Mouse (Mus musculus): ENCODE measurements around the gene Dynll1.
A peak's percentile ranks its signal among the peaks of the same experiment; 100 is the strongest.
"Not testable (repeated sequence)": the region's sequence is repeated elsewhere in the genome, so short reads cannot be mapped to it uniquely, and the experiment has no call there.

Gene Dynll1

DNA sequence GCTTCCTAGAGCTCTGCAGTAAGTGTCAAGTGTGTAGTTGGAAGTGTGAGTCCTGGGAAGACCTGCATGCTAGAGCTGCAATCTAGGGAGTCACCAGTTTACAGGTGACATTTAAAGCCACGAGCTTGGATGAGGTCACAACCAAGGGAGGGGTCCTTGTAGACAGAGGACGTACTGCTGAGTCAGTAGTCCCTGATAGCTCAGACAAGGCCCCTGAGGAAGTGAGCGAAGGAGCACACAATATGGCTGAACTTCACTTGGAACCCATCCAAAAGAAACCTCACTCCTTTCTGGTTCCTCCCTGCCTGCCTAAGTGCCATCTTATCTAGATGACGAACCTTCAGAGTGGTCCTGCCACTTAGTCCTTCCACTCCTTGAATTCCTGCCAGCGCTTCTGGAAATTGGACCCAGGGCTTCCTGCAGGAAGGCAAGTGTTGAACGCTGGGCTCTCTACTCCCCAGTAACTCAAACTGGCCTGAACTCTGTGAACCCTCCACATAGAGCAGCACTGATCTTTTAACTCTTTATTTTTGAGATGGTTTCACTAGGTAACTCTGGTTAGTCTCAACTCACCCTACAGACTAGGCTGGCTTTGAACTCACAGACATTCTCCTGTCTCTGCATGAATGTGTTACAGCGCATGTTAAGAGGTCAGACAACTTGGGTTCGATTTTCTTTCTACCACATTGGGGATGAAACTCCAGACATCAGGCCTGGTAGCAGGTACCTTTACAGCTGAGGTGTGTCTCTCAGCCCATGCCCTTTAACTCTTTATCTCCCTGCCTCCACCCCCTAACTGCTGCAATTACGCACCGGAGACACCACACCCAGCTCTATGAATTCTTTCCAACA is 12.2 kb upstream of the Dynll1 start:
- DNase-seq (ENCODE audit: low spot score) = no peak

DNA sequence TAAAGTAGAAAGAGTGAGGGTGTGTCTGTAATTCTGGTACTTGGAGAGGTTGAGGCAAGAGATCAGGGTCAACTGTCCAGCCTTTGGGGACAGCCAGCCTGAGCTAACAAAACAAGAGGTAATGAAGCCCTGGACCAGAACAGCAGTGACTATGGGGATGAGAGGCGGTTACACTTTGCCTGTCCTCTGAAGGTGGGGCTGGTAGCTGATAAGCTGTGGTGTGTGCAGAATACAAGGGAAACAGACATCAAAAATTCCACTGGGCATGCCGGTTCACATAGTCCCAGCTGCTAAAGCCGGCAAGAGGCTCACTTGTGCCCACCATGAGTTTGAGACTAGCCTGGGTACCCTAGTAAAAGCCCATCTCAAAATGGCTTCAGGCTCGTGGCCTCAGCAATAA is 11.6 kb upstream of the Dynll1 start:
- no peak for DNase-seq (ENCODE audit: low spot score)

DNA sequence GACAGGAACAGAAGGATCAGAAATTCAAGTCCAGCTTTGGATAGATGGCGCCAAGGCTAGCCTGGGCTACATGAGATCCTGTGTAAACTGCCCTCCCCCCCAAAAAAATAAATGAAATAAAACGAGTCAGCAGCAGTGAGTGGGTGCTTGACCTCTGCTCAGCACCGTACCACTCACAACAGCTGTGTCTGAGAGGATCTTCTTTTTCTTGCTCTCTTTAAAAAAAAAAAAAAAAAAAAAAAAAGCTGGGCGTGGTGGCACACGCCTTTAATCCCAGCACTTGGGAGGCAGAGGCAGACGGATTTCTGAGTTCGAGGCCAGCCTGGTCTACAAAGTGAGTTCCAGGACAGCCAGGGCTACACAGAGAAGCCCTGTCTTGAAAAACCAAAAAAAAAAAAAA is 1.4 kb upstream of the Dynll1 start:
- not testable (repeated sequence) for DNase-seq (ENCODE audit: low spot score)

DNA sequence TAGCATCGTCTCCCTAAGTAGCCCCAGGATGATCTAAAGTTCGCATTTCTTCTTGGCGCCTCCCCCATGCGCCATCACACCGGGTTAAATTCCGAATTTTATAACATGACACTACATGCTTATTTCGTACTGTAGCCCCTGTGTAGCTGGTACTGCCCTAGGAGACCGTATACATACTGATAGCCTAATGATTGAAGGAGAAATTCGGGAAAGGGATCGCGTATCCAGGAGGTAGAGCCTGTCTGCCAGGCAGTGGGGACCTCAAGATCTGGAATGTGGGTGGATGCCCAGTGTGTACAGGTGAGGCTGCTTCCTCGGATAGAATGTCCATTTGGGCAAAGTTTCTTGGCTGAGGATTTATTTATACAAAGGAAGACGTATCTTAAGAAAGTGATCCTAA is 816 bp upstream of the Dynll1 start:
- DNase-seq (ENCODE audit: low spot score) = no peak

DNA sequence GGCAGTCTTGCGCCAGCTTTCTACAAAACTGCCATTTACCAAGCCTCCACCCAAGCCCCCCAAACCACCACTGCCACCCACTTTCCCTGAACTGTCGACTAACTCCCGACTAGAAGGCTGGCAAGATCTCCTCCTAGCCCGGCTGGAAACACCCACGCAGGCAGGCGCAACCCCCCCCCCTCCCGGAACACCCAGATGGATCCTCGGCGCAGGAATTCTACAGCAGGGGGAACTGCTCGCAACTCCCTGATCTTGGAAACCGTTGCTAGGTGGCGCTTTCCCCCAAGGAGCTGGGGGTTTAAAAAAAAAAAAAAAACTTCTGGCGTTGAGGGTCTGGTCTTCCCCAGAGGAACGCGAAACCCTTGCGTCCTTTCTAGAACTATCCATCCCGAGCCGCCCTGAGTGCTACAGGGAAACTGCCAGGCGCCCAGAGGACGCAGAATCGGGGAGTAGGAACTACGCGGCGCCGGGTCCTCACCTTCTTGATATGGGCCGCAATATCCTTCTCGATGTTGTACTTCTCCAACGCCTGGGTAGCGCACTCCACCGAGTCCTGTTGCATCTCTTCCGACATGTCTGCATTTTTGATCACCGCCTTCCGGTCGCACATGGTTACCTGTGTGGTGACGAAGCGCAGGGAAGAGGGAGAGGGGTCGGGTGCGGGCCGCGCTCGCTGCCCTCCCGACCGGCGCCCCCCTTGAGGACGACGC is 609 bp downstream of the Dynll1 start:
- no peak for DNase-seq (ENCODE audit: low spot score)

DNA sequence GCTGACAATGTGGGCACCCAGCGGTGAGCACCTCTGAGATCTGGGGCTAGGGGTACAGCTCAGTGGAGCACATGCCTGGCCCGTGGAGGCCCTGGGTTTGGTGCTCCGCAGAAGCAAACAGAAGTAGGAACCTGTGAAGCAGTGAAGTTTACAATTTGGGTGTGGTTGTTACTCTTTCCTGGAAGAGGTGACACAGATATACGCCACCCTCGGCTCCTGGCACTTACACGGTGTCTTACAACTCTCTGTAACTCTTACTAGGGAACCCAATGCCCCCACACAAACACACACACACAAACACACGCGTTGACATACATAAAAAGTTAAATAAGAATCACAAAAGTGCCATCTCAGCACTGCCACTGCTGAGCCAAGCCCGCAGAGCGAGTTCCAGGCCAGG is 4.5 kb downstream of the Dynll1 start:
- no peak for DNase-seq (ENCODE audit: low spot score)

DNA sequence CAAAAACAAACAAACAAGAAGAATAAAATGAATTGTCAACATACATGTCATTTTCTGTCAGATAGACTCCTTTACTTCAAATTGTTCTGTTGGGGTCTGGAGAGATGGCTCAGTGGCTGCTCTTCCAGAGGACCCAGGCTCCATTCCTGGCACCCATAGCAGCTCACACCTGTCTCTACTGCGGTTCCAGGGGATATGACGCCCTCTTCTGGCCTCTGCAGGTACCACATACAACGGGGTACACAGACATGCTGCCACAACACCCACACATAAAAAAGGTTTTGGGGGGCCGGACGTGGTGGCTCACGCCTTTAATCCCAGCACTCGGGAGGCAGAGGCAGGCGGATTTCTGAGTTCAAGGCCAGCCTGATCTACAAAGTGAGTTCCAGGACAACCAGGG is 6.6 kb downstream of the Dynll1 start:
- no peak for DNase-seq (ENCODE audit: low spot score)

DNA sequence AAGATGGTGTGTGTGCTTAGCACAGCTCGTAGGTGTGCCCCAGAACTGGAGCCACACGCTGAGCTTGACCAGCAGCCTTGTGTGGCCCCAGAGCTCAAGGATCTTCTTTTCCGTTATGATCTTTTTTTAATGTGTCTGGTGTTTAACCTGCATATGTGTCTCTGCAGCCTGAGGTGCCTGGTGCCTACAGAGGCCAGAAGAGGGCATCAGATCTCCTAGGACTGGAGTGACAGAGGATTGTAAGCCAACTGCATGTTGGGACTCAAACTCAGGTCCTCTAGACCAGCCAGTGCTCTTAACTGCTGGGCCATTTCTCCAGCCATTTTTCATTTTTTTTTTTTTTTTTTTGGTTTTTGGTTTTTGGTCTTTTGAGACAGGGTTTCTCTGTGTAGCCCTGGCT is 16.1 kb downstream of the Dynll1 start:
- no peak for DNase-seq (ENCODE audit: low spot score)

DNA sequence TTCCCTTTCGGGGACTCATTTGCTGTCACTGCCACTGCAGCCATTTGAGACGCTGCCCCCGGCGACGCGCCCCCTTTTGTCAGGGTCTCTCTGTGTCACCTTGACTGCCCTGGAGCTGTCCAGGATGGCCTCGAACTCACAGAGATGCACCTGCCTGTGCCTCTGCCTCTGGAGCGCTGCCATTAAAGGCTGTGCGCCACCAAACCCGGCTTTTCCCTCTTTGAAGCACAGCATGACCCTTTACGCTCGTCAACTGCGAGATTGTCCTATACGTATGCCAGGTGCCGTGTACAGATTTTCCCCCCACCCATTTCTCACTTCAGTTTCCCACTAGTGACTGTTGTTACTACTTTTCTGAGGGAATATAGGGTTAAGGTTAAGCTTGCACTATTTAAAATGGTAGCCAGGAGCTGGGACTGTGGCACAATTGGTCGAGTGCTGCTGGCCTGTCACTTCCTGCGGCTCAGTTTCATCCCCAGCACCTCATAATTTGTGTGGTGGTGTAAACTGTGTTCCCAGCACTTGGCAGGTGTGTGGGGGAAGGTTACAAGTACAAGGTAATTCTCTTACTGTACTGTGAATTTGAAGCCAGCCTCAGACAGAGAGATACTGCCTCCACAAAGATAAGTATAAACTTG is 20.6 kb downstream of the Dynll1 start:
- DNase-seq (ENCODE audit: low spot score) = no peak

DNA sequence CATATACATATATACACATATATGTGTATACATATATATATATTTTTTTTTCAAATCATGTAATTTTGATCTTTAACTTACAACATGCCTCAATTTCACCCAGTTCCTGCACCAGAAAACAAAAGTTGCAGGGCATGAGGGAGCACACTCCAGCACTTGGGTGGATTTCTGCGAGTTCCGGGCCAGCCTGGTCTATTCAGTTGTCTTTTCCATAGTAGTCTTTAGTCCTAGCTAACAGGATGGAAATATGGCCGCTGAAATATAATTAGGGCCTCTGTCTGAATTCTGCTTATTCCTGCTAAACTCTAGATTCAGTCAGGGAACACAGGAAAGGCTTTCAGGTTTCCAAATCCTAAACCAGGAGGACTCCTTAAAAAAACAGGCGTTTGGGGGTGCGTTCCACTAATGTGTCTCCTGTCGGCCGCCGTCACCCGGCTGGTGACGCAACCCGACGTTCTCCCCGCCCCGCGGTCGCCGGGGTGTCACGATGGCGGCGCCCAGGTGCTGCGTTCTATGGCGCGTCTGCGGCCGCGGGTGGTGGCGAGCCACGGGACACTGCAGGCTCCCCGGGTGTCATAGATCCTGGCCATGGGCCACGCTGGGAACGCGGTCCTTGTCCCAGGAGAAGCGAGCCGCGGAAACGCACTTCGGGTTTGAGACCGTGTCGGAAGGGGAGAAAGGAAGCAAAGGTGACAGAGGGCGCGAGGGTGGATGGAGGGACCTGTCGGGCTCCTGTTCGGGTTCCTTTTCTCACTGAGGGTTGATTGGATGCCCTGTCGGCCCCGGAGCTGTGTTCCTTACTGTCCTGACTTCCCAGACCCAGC is 21.4 kb downstream of the Dynll1 start, which contains the start of gene Coq5:
Coq5 (plus strand) TSS at position 441 of the 824 bp plus-strand sequence.
- DNase-seq (ENCODE audit: low spot score) = peak; percentile 80

DNA sequence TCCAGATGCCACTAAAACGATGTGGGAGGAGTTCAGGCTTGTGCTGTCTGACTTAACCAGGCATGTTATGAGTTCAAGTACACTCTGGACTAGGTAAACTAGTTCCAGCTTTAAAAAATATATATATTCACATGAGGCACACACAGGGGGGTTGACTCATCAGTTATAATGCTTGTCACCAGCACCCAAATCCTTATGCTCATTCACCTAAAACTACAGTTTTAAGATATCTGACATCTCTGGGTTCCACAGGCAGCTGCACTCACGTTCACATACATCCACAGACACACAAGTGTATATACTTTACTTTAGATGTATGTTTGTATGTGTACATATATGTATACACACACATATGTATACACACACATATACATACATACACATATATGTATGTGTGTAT is 22.0 kb downstream of the Dynll1 start:
- no peak for DNase-seq (ENCODE audit: low spot score)

DNA sequence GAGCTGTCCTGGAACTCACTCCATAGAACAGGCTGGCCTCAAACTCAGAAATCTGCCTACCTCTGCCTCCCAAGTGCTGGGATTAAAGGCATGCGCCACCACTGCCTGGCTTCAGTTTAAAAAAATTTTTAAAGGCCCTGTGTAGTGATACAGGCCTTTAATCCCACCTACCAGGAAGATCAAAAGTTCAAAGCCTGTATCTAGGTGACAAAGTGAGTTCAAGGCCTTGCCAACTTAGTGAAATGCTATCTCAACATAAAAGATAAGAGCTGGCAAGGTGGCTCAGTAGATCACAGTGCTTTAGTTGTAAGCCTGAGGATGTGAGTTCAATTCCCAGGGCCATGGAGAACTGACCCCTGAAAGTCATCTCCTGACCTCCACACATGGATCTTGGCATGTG is 22.7 kb downstream of the Dynll1 start:
- no peak for DNase-seq (ENCODE audit: low spot score)

DNA sequence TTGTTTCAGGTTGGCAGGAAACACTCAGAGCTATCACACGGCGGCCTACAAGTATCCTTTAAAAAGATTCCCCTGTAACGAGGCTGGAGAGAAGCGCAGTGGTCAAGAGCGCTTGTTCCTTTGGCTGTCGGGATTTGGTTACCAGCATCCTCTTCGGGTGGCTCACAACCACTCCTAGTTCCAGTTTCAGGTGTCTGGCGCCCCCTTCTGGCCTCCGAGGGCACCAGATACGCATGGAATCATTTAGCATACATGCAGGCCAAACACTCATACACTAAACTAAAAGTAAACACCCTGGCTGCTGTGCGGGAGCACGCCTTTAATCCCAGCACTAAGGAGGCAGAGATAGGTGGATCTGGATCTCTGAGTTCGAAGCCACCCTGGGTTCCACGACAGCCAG is 24.8 kb downstream of the Dynll1 start:
- no peak for DNase-seq (ENCODE audit: low spot score)

DNA sequence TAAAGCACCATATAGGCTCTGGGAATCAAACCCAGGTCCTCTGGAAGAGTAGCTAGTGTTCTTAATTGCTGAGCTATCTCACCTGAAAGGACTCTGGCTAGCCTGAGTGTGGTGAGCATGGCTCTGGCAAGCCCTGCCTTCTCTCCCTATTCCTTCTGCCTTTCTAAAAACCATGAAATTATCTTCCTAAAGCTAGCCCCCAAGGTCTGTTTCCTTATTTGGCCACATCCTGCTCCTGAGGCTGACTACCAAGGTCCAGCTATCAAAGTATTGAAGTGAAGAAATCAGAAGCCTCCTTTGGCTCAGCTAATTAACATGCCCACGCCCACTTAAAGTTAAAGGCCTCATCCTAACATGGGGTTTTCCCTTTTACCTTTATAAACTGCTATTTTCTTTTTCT is 26.0 kb downstream of the Dynll1 start:
- DNase-seq (ENCODE audit: low spot score) = no peak

DNA sequence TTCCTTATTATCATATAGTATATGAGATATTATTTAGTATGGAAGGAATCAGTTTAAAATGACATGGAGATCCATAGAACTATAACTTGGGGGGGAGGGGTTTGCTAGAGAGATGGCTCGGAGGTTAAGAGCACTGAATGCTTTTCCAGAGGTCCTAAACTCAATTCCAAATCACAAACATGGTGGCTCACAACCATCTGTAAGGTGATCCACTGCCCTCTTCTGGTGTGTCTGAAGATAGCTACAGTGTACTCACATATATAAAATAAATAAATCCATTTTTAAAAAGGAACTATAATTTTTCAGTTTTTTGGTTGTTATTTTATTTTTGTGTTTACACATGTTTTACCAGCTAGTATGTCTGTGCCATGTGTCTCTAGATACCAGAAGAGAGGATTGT is 26.4 kb downstream of the Dynll1 start:
- no peak for DNase-seq (ENCODE audit: low spot score)

DNA sequence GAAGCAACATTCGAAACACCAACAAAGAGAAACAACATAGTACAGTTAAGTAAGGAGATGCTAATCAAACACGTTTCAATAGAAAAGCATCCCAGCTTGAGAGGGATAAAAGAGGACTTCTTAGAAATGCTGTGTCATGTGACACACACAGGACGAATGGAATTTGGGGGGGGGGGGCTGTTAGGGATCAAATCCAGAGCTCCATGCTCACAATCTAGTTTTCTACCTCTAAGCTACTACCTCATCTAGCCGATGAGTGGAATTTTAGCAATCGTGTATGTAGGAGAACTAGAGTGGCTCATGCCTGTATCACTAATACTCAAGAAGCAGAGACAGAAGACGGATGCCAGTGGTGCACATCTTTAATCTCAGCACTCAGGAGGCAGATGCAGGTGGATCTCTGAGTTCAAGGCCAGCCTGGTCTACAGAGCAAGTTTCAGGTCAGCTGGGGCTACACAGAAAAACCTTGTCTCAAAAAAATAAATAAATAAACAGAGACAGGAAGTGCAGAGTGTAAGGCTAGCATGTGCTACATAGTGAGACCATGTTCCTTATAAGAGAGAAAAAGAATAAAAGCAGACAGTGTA is 27.2 kb downstream of the Dynll1 start:
- DNase-seq (ENCODE audit: low spot score) = no peak

DNA sequence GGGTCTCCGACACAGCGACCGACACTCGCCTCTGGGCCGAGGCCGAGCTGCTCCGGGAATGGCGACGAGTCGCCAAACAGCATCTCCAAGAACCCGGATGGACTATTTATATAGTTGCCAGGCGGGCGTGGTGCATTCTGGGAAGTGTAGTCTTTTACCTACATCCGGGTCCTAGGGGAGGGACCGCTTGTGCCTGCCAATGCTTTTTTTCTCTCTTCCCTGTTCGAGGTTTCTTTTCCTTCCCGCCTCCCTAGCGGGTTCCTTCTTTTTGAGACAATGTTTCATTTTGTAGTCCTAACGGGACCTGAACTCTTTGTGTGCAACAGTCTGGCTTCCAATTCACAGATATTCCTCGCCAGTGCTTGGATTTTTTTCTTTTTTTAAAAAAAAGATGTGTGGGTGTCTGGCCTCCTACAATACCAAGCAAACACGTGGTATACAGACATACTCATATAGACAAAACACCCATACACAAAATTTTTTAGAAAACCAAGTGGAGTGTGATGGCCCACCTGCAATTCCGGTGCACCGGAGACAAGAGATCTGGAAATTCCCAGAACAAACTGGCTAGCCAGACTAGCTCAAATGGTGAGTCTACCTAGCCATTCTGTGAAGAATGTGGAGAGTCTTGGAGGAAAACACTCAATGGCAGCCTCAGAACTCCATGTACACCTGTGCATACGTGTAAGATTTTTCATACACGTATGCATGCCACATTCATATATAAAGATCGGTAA is 27.8 kb downstream of the Dynll1 start, which contains the start of gene Rnf10:
Rnf10 (minus strand) TSS at position 87 of the 737 bp plus-strand sequence.
- DNase-seq (ENCODE audit: low spot score) = peak; percentile 98

DNA sequence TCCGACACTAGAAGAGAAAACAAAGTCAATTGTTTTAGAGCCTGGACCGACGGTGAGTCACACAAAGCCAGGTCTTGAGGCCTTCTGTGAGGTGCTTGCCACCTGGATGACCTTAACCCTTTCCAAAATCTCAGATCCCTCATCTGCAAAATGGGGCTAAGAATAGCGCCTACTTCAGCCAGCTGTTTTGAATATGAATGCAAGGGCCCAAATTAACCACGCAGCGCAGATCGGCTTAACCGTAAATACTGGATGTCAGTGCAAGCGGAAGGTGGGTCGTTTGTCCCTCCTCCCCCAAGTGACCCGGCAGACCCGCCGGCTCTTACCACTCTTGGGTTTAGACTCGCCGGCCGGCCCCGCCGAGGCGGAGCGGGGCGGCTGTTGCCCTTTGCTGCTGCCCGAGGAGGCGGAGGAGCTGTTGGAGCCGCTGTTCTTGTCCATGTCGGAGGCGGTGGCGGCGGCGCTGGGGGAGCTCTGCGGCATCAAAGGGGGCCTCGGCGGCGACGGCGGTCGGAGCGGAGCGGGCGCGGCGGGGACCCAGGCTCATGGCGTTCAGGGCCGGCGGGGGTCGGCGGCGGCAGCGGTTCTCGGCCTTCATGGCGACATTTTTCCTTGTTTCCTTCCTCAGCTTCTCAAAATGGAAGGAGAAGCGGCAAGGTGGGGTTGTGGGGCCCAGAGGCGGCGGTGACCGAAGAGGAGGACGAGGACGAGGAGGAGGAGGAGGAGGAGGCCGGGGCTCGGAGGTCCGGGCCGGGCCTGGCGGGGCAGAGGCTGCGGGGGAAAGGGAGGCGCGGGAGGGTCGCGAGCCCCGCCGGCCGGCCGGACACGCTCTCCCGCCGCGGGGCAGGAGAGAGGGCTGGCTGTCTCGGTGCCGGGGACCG is 28.6 kb downstream of the Dynll1 start:
- peak; percentile 31 for DNase-seq (ENCODE audit: low spot score)

DNA sequence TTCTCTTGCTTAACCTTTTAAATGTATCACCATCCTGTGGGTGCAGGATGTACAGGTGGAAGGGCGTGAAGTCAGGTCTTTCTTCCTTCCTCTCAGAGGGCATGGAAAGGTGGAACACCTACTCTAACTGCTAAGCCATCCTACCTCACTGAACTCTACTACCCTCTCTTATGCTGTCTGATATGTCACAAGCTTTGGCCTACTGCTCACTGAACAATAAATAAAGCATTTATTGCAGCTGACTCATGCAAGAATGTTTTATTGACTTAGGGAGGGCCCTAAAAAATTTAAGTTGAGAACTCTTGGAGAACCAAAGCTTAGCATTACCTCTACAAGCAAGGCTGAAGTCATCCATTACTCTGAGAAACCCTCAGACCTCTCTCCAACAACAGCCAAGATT is 30.8 kb downstream of the Dynll1 start:
- DNase-seq (ENCODE audit: low spot score) = no peak

DNA sequence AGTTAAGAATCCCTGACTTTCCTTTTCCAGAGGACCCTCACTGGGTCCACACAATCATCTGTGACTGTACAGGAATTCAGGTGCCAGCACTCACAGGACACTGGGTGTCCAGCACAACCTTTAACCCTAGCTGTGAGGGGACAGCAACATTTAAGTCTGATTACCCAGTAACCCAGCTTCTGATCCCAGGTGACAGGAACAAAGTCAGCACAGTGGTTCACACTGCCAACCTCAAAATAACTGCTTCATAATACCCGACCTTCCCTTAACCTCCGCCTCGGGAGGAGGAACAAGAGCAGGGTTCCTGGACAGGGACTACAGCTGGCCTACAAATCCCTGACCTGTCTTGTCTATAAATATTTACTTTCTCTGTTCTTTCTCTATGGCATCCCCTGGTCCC is 32.5 kb downstream of the Dynll1 start:
- DNase-seq (ENCODE audit: low spot score) = no peak

Measured in ovary, postnatal 14 days (tissue).